Mouse (Mus musculus) small intestine, adult 2 months (tissue): Measurements from ENCODE around the gene Bin2.

ENCODE experiments used
- CTCF ChIP-seq: fragments of 200-500 bp; IDR thresholded peaks from 2 replicates; pipeline ENCODE4 v1.5.1; 2012; ENCODE audit warnings: low read depth, mild to moderate bottlenecking, control low read depth, inconsistent platforms, low read length, moderate library complexity, mixed read lengths; ENCODE audit not compliant: insufficient replicate concordance, insufficient read length; ENCODE audit errors: extremely low read depth
- POLR2A ChIP-seq: fragments of 200-500 bp; IDR thresholded peaks from 2 replicates; pipeline ENCODE4 v1.6.1; 2012; ENCODE audit warnings: low read depth, mild to moderate bottlenecking, control low read depth, inconsistent platforms, low read length, moderate library complexity

GRCm38 (mm10) chr15:100598883-100599275 is 70.5 kb downstream of the Bin2 start:
- TF ChIP-seq CTCF: no peak
- no peak for TF ChIP-seq POLR2A
